Mouse (Mus musculus) adrenal gland, postnatal 10 days (tissue): ENCODE measurements around the gene Trim44. TPM values are rescaled to one million over a fixed set of nuclear protein-coding genes. Genes with fewer than 3 reads are reported as not detected.

ENCODE experiments used
- DNase-seq: peaks from one replicate; pipeline ENCODE4 v3.0.0; 2021; ENCODE audit warnings: mixed read lengths
- total RNA-seq, 2 experiments: library from RNA; stranded (reverse); gene quantifications; 2 replicates each; pipeline ENCODE4 v1.2.3; 2021

Trim44 gene
- total RNA-seq, 2 experiments from 2014 or later: 58.0 to 64.2 TPM

DNA sequence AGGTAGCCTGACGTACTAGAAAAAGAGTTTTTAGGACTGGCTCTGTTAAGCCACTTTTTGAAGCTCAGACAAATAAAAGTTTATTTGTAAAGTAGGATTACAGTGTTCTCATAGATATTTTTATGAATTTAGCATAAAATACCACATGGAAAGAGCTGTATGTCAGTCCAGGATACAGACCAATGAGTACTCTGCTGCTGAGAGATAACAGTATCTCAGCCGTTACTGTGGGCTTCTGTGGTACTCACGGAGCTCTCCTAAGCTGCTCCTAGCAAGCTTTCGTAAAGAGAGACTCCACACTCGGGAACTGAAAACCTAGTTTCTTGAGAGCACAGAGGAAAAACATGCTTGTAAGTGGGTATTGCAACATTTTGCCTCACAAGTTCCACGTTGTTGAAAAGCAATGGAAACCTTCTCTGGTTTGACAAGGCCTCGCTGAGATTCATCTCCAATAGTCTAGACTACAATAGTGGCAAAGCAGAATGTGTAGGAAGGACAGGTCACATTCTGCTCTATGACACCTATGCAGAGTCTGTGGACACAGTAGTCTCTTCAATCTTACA, 41.6 kb downstream of the Trim44 start:
- DNase-seq: no peak

DNA sequence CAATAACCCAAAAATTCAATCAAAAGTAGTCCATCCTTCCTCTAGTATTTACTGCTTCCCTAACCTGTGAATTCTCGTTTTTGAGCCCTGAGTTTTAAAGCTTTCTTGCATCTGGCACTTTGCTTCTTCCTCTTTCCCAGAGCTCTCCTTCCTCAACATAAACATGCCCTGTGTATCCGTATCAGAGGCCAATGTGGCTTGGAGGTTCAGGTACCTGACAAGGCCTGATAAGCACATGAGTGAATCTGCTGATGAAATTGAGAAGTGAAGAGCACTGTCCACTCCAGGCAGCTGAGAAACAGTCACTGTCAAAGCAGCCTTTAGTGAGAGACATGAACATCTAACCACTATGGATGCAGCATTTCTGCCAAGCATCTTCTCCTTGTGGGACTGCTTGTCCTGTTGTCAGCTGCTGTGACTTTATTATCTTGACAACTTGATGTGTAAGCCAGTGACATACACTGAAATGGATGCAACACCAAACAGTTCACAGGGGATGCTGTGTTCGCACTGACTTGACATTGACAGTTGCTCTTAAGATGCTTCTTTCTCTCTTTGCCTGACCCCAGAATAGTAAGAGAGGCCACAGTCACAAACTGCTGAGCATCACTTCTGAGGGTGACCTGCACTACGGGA, 42.9 kb downstream of the Trim44 start:
- no peak for DNase-seq

DNA sequence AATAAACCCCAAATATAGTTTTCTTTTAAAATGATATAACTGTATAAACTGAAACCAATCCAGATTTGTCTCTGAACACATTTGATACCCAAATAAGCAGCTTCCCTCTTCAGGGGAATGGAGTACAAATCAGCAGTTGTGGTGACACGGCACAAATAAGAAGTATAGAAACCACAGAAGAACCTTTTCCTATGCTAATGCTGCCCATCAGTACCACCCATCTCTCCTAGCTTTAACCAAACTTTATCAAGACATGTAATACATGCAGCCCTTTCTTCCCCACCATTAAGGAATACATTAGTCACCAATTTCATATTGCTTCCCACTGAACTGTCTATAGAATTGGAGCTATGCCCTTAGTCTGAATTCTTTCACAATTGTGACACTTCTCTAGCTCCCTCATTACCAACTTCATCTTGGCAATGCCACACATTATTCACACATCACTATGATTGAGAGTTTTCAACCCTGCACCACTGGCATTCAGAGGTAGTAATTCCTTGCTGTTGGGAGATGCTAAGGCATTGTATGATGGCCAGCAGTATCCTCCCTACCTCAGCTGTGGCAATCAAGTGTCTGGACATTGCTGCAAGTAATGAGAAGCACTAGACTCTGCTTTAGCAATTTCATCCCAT, 44.6 kb downstream of the Trim44 start:
- no peak for DNase-seq

DNA sequence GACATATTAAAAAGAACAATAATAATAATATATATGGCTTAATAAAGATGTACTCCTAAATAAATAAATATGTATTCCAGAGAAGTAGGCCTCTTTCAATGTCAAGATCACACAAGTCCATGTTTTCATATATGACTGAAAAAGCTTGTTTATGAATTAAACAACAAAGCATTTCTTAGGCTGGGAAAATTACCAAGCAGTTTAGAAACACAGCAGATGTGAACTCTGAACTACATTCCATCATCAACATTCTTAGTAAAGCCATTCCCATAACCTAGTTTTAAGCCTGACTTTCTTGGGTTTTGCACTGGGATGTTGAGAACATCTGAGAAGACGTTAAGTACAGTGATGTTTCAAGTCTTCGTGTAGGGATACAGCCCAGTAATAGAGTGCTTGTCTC, 45.4 kb downstream of the Trim44 start:
- no peak for DNase-seq

DNA sequence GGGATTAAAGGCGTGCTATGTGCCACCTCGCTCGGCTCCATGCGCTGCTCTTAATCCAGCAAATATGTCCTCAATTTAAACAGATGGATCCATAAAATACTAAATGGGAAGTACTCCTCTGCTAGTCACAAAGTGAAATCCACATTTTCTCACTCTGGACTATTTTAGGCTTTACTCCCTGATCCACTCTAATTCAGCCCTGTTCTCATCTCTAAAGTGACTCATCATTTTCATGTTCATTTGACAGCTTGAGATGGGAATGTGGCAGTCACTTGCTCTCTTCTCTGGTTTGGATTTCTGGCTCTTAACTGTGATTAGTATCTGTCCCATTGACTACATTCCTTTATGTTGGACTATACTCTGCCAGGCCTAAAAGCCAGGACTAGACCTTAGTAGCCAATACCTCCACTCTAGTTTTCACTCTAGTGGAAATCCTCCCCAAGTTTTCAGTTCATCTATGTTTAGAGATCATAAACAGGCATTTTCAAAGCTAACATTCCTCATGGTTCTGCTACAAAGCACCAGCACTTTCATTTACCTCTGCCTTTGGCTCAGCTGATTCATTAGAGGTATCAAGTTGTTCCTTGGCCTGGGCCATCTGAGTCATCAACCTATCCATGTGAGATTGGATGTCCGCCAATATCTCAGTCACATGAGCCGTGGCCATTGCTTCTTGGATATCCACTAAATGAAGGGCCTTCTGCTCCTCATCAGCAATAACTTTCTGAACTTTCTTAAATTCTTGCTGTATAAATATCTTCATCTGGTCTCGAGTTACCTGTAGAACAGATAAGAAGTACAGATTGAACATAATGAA, 50.5 kb downstream of the Trim44 start:
- peak; percentile 19 for DNase-seq

DNA sequence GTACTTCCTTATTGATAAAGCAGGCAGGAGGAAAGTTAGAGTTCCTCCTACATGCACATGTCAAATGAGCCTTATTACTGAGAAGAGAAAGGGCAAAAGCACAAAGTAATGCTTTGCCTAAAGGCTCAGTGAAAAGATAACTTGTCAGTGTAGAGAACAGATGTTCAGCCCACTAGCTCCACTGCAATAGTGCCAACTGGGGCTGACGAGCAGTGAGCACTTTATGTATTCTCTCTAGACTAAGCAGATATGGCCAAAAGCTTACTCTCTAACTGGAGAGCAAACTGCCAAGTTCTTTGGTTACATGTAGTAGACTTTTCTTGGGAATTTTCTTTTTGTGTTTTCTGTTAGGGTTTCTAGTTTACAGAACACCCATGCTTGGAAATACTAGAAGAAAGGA, 53.6 kb downstream of the Trim44 start:
- DNase-seq: no peak

DNA sequence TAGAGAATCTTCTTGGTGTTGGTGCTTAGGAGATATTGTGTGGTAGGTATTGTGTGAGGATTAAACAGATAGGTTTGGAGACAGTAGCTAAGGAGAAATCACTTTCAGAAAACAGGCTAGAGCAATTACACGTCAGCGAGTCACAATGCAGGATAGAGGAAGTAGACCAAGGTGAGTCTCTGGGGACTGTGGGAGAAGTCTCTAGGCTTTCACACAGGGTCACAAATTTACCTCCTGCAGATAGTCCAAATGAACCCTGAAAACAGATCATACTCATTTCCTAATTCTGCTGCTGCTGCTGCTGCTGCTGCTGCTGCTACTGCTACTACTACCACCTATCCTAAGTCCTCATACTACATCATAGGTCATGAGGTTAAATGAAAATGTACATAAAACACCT, 66.2 kb downstream of the Trim44 start:
- DNase-seq: no peak

DNA sequence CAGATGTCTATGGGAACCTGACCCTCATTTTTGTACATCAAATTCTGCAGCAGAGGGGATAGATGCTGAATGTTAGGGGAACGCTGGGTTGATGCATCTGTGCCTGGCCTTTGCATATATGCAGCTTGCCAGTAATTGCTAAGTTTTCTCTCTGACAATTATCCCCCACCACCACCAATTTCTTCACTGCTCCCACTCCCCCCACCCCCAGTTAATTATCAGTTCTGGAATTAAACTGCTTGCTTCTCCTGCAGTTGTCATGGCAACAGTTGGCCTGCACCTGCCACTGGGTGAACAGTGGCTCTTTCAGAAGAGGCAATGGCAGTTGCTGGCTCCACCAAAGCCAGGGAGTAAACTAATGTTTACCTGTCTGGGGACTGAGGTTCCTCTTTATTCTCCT, 70.8 kb downstream of the Trim44 start:
- no peak for DNase-seq

DNA sequence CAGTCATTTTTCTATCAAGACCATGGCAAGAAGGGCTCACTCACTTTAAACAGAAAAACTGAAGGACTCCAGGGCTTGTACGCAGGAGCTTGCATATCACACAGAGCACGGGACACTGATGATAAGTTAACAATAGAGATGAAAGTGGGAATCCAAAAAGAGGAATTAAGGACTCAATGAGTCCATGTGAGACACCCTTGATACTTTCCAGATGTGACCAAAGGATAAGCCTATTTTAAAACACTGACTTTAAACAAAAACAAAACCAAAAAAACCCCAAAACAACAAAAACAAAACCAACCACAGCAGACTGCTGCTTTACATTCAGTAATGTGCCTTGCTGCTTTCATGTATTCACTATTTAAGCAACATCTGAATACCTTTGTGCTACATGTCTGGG, 75.7 kb downstream of the Trim44 start:
- no peak for DNase-seq

DNA sequence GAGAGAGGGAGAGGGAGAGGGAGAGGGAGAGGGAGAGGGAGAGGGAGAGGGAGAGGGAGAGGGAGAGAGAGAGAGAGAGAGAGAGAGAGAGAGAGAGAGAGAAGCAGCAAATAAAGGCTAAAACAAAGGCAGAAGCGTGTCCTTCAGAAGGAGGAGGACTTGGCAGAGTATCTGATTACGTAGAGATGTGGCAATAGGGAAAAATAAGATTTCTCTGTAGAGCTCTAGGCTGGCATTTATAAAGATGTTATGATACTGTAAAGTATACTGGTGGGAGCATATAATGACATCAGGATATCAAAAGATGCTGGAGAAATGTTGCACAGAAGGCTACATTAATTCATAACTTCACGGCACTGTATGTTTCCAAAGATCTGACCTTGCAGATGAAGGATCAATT, 76.5 kb downstream of the Trim44 start:
- peak; percentile 10 for DNase-seq

DNA sequence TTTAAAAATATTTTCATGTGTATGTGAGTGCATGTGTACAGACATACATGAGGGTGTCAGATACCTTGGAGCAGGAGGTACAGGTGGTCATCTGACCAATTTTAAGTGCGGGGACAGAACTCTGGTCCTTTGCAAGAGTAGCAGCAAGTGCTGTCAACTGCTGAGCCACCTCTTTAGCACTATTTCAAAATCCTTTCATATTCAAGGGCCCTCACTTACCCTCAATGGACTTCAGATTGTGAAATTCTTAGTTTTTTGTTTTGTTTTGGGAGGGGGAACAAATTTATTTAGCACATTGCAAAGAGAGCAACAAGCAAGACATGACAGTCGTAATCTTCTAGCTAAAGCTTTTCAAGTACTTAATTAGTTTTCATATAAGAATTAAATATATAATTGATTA, 81.7 kb downstream of the Trim44 start:
- no peak for DNase-seq

DNA sequence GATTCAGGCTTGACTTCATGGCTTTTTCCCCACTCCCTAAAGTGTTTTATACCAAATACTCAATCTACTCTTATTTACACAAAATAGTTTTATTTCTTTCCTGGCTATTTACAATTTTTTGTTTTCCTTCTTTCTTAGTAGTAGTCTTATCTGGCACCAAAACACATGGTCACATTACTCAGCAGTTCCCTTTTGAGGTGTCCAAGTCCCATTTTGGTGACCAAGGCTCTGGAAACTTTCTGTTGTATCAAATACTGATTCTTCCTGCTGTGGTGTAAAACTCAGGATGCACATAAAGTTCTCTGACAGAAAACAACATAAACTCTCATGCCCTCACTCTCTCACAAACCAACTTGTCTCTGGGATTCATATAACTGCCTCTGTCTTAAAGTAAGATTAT, 83.3 kb downstream of the Trim44 start:
- no peak for DNase-seq

DNA sequence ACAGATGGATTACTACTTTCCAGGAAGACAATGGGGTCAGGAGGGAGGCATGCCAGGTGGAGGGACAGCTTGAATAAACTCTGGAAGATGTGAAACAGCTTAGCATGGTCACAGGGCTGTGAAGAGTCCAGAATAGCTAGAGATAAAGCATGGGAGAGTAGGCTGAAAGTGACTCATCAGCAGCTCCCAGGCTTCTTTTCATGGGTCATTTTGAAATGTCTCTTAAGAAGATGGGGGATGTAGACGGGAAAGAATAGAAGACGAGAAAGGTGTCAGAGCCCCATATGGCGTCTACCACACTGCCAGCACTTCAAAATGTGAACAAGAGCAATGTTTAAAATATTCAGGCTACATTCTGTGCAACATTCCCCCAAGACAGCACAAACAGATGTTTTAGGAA, 91.1 kb downstream of the Trim44 start:
- DNase-seq: no peak

DNA sequence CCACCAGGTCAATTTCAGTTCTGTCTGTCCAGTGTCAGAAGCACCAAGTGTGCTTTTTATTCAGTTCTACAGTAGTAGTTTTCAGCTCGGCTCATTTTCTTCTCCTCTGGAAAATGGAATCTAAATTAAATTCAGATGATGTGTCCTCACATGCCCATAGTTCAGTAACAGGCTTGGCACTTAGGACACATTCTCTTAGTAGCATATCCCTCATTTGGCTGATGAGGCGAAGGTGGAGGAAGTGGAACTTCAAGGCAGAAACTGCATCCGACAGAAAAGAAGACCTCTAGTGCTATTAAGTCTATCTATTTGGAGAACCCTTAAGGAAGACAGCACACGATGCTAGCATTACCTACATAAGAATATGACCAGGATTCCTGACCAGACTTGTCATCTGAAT, 92.5 kb downstream of the Trim44 start:
- no peak for DNase-seq

DNA sequence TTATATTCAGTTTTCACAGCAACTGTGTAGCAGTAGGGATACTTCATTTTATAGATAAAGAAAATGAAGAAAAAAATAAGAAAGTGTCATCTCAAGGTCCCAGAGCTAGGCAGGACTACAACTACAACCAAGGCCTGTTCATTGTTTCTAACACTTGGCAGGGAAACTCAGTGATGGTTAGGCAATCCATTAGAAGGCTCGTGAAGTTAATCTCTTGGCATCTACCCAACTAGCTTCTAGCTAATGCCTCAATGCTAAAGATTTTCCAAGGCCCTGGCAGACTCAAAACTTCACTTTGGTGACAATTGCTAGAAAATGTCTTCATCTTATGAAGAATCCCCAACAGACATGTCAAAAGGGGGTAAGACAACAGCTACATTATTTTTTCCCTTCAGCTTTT, 93.0 kb downstream of the Trim44 start:
- DNase-seq: no peak

DNA sequence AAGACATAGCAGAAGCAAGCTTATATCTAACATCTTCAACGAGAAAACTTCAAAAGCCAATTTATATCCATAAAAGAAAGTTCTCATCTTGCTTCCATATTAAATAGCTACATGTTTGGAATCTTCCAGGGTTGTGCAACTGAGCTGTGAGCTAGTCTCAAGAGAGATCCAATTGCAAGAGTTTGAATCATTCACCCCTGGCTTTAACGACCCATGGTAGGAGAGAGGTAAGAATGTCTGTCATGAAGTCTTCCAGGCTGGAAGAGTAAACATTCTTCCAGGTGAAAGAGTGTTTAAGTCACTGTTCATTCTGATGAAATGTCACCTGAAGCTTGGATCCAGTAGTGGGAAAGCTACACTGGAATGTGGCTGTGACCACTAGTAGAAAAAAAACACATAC, 93.6 kb downstream of the Trim44 start:
- DNase-seq: no peak

DNA sequence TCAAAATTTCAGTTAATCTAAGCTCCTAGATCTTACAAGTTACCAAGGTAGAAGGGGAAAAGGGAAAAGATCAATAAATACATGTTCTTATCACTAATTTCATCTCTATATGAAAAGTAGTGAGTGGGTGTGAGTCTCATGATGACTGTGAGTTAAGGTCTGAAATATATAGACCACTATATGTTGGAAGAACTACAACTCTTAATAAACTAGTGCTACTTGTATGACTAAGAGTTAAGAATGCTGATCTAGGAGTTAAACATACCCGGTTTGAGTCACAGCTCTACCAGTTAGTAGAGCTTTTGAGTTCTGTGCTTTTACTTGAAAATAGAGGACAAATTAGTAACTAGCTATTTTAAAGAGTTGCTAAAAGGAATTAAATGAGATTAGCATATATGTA, 94.7 kb downstream of the Trim44 start:
- DNase-seq: no peak

DNA sequence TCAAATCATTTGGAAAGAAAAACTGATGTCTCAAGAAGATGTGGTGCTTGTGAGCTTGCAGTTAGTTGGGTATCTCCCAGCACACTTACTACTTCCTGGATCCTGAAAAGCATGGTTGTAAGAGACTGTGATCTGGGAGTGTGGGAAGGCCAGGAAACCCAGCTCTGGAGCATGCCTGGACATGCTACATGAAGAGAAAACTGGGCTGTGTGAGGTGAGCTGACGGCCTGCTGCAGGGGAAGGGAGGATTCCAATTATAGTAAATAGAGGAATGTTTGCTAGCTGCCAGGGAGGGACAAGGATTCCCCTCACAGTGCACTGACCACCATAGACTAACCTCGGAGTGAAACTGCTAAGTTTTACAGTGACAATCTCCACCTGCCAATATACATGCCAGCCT, 104.4 kb downstream of the Trim44 start:
- DNase-seq: no peak

DNA sequence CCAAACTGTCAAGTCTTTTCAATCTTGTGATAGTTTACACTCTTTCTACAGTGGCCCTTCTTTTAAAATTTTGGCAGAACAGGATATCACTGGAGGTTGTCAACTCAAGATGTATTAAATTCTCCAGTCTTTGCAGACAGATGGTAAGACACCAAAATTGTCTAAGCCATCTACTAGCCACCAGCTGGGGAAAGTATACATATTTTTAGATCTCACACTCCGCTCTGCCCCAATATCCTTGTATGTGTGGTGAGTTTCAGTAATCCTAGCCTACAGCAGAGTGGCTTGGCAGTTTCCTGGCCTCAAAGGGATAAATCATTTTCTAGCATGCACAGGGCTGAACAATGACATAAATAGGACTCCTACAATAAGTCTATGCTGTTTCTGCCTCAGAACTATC, 105.1 kb downstream of the Trim44 start:
- no peak for DNase-seq

DNA sequence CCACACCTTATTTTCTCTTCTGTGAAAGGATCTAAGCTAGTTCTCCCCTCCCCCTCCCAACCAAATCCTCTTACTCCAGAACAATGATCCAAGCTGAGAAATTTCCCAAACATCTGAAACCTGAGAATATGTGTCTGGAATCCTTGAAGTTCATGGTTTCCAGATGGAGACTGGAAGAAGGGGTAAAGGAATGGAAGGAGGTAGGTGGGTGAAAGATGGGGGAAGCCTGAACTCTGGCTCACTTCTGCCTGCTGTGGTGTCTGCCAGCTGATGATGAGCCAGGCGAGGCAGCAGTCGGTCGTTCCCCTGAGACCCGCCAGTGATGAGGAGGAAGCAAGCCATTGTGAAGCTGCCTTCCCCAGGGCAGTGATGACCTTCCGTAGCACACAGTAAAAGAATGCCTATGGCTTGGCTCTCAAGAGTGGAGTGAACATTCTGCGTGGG, 112.8 kb downstream of the Trim44 start:
- peak; percentile 20 for DNase-seq

DNA sequence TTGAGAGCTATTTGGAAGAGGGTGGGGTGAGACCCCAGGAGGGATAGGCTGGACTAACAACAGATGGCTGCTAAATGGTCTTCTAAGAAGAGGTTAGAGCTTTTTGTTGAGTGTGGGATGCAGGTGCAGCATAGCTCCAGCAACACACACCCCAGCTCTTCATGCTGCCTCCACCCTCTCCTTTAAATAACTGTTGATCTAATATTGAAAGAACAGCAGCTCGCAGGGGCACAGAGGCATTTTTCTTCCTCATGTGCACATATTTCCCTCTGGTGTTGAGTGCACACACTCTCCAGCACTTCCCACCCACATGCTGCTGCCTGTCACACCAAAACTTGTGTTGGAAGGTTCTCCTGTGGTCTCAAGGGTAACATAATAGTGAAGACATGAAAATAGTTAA, 114.4 kb downstream of the Trim44 start:
- DNase-seq: no peak

DNA sequence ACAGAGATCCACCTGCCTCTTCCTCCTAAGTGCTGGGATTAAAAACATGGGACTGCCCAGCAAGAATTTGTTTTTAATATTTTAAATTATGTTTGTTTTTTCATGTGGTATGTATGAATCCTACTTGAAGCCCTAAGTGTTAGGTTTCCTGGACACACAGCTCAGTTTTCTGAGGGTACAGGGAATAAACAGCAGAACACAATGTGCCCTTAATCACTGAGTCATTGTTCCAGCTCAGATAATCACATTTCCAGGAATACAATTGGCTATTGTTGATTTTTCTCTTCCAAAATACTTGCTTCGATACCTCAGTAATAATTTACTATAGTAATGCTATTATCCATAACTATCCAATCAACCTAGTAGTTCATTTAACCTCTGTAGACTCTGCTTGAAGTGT, 115.6 kb downstream of the Trim44 start:
- no peak for DNase-seq

DNA sequence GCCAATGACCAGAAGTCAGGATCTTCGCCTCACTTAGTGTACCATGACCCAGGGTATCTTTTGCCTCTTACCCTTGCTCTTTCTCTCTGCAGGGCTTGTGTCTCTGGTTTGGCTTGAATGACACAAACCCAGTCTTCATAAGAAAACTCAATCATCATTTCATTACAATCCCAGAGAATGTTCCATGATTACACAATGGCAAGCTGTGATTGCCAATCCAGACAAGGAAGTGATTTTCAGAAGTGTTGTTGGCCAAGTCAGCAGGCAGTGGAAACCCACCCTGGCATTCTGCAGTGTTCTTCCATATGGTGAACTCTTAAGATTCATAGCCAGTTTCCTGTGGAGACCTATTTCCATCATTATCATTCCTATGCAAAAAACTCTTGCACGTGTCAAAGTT, 116.1 kb downstream of the Trim44 start:
- no peak for DNase-seq
